Mouse (Mus musculus): ENCODE measurements around the gene Ptgfr. TPM values are rescaled to one million over a fixed set of nuclear protein-coding genes. Genes with fewer than 3 reads are reported as not detected.
A peak's percentile ranks its signal among the peaks of the same experiment; 100 is the strongest.

The Ptgfr gene
- total RNA-seq (2015): not detected in 2 replicates
- not detected in 2 replicates for total RNA-seq (2017)

DNA sequence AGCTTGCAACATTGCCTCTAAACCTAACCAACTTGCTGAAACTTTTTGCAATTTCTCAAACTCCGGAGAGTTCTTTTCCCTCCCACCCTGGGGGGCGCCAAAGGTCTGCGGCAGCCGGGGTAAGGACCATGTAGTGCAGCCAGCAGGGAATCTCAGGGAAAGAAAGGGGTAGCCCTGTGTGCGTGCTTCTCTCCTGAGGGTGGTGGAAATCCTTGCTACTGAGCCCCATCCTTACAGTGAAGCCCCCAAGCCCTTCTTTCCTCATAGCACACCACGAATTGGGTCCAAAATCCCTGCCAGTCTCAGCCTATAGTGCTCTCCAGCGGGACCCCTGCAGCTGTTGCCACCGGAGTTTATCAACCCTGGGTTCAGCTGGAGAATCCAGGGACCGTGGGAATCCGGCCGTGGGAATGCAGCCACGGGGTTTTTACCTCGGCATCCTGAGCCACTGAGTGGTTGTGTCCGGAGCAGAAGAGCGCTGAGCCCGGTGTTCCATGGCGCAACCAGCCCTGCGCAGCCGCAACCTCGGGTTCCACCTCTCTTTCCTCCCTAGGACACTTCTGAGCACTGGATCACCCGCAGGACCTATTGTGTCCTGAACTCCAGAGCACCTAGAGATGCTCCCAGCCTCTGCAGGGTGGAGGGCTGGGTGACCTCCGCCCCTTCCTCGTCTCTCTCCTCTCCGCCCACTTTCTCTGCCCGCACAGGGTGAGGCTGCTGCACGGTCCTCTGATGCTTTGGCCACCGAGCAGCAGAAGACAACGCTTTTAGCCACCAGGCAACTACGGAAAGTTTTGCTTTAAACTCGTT is at the start of gene Ptgfr:
Gene Ptgfr (minus strand): TSS at position 760 of the 810 bp plus-strand sequence.
- ATAC-seq (replicated peaks; ENCODE audit: poor library complexity): peak; percentile 35

- no peak for ATAC-seq (replicated peaks; ENCODE audit: poor library complexity)
Measured at GRCm38 (mm10) chr3:151883881-151884280, 46.5 kb upstream of the Ptgfr start.

GRCm38 (mm10) chr3:151879981-151880380 is 42.6 kb upstream of the Ptgfr start:
- no peak for ATAC-seq (replicated peaks; ENCODE audit: poor library complexity)

DNA sequence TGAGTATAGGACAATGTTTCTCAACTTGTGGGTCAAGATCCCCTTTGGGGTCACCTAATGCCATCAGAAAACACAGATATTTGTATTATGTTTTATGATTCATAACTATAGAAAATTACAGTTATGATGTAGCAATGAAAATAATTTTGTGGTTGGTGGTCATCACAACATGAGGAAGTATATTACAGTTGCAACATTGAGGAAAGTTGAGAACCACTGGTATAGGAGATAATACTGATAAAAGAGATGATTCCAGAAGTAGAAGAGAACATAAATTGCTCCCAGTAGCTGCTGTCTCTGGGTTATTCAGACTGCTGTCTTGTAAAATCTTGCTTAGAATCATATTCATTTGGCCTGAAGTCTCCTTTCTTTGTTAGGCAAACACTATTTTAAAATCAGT is 31.5 kb upstream of the Ptgfr start:
- peak; percentile 81 for ATAC-seq (replicated peaks; ENCODE audit: poor library complexity)

- ATAC-seq (replicated peaks; ENCODE audit: poor library complexity): no peak
Measured at GRCm38 (mm10) chr3:151851344-151851743, 13.9 kb upstream of the Ptgfr start.

DNA sequence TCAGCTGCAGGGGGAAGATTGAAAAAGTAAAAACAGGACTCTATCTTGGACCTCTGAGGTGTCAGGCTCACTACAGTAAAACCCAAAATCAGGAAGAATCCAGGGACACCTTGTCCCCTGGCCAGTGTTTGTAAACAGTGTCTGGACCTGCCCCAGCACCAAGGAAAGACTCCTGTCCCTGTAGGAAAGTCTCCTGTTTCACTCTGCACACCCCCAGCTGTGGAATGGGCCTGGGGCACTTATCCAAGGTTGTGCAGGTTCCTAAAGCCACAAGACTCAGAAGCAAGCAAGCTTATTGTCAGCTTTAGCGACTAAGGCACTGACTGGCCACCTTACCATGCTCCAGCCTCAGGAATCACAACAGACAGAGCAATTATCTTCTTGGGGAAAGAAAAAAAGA is 13.2 kb upstream of the Ptgfr start:
- ATAC-seq (replicated peaks; ENCODE audit: poor library complexity): no peak

DNA sequence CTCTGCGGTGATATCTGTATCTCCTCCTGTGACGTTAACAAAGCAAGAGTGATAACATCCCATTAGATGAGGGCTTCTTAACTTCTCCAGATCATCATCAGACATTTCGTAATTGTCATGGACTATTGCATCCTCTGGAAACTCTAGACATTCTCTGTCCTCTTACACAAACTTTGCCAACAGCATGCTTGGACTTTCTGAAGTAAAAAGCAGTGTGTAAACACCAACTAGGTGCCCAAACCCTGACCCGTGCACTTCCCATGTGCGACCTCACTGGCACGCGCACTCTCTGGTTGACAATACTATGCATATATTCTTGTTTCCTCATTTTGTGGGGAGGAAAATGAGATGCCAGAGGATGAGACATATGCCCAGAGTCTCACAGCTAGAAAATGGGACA is 8.9 kb upstream of the Ptgfr start:
- ATAC-seq (replicated peaks; ENCODE audit: poor library complexity): peak; percentile 74

- no peak for ATAC-seq (replicated peaks; ENCODE audit: poor library complexity)
Measured at GRCm38 (mm10) chr3:151844361-151845154, 7.1 kb upstream of the Ptgfr start.

DNA sequence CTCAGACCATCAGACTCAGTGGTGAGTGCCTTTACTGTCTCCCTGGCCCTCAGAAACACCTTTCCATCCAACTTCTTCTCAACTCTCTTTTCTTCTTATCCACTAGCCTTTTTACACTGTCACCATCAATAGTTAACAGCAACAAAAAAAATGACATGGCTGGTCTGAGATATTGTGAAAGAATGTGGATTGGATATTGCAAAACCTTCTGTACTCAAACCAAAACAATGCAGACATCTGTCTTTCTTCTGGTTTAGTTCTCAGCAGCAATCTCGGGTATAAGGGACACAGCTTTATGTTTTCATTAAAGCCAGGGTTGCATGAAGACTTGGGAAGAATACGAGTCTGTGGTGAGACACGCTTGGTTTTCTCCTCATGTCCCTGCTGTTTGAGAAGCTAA is 3.3 kb upstream of the Ptgfr start:
- ATAC-seq (replicated peaks; ENCODE audit: poor library complexity): peak; percentile 56

- ATAC-seq (replicated peaks; ENCODE audit: poor library complexity): no peak
Measured at GRCm38 (mm10) chr3:151838372-151838771, 942 bp upstream of the Ptgfr start.

- ATAC-seq (replicated peaks; ENCODE audit: poor library complexity): peak; percentile 70
Measured at GRCm38 (mm10) chr3:151837749-151838148, 319 bp upstream of the Ptgfr start.

DNA sequence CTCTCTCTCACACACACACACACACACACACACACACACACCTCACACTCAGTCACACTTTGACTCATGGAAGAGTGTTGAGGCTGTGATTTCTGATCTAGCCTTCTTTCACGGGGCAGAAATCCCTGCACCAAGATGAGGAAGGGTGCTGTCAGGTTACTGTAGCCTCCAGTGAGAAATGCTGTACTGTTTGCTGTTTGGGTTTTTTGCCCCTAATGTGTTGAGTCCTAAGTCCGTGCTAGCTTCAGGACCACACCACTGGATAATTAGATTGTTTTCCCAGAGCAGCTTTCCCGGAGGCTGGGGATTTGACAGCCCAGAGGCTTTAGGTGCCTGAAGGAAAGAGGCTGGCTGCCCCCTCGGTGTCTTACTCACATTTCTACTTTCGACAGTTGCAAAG is 979 bp downstream of the Ptgfr start:
- ATAC-seq (replicated peaks; ENCODE audit: poor library complexity): no peak

DNA sequence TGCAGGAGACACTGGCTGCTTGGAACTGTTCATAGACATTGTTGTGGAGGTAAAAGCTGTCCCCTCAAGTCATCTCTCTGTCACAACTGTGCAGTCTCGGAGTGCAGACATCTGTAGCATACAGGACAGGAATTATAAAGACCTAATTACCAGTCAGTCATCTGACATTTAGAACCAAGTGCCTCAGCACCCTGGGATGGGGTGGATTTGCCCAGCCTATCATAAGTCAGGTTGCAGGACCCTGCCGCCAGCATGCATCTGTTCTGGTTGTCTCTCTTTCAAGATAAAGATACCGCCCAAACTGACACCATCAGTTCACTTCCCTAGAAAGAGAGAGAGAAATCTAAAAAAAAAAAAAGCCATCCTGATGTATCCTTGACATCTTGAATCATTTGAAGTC is 1.6 kb downstream of the Ptgfr start:
- ATAC-seq (replicated peaks; ENCODE audit: poor library complexity): no peak

- ATAC-seq (replicated peaks; ENCODE audit: poor library complexity): no peak
Measured at GRCm38 (mm10) chr3:151827950-151828610, 9.3 kb downstream of the Ptgfr start.

GRCm38 (mm10) chr3:151819811-151820210 is 17.6 kb downstream of the Ptgfr start:
- ATAC-seq (replicated peaks; ENCODE audit: poor library complexity): no peak

DNA sequence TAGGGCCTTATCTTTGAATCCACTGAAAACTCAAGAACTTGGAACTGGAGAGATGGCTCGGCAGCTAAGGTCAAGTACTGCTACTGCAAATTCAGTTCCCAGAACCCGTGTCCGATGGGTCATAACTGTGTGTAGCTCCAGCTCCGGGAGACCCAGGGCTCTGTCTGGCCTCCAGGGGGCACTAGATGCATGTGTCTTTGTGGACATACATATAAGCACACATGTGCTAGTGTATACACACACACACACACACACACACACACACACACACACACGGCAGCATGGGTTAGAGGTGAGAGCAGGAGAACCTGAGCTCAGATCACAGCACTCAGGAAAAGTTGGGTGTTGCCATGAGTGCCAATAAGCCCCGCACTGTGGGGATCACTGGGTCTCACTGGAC is 19.2 kb downstream of the Ptgfr start:
- peak; percentile 83 for ATAC-seq (replicated peaks; ENCODE audit: poor library complexity)

GRCm38 (mm10) chr3:151808613-151809012 is 28.8 kb downstream of the Ptgfr start:
- no peak for ATAC-seq (replicated peaks; ENCODE audit: poor library complexity)

DNA sequence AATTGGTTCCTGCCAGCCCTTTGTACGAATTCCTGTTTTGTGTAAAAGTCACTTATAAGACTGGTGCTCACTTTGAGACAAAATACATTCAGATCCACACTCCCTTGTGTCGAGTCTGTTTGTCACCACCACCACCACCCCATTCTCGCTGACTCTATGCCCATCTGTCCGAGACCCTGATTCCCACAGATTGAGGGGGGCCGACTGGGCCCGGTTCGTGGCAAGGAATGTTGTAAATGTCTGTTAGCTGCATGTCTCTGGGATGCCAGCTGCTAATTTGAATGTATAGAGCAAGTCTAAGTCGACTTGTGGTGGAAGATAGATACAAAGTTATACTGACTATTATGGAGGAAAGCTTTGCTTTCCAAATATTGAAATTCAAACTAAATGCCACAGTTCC is 48.8 kb downstream of the Ptgfr start:
- no peak for ATAC-seq (replicated peaks; ENCODE audit: poor library complexity)

DNA sequence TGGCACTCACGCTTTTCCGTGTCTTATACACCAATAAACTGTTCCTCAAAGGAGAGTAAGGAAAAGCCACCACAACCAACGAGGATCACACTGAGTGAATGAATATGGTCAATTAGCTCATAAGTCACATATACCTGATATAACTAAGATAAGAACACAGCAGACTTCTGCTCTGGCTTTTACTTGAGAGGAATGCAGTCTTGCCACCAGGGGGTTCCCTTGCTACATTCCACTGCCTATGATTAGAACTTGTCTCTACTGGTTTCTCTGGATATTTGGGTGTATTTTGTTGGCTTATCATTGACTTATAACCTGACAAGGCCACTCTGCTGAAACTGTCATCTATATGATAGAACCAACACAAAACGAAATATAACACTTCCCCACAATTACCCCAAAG is 62.3 kb downstream of the Ptgfr start:
- ATAC-seq (replicated peaks; ENCODE audit: poor library complexity): peak; percentile 56; the same call in 1 of the 2 replicates

GRCm38 (mm10) chr3:151771074-151771473 is 66.4 kb downstream of the Ptgfr start:
- peak; percentile 100 for ATAC-seq (replicated peaks; ENCODE audit: poor library complexity)

DNA sequence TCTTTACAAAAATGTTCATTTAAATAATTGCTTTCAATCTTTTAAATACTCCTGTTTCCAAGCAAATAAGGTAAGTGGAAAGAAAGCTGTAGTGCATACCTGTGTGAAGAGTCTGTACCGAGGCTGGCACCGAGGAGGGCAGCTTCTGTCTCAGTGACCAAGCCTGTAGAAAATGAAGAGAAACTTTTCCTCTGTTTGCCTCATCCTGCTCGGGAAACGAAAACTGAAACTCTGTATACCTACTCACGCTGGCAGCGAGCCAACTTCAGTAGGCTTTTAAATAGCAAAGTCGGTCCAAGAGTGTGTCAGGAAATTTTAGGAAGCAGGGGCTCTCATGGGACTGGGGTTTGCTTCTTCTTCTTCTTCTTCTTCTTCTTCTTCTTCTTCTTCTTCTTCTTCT is 87.7 kb downstream of the Ptgfr start, which contains the start of gene Ifi44:
Gene Ifi44 (minus strand): TSS at position 224 of the 400 bp plus-strand sequence.
- peak; percentile 49 for ATAC-seq (replicated peaks; ENCODE audit: poor library complexity)
